In genomic region chr2:130577021-130577420, GRCm38 (mm10) we compare ENCODE assay signal across 11 mouse cellular contexts. TPM values are rescaled to one million over a fixed set of nuclear protein-coding genes. Genes with fewer than 3 reads are reported as not detected.
A peak's percentile ranks its signal among the peaks of the same experiment; 100 is the strongest.
DNase-seq lines count a peak whose midpoint lies in the region; ATAC-seq and TF ChIP-seq lines count a peak whose summit lies in the region.
"Had no signal": no experiment of that assay in that cellular context is flagged by ENCODE, and none has a peak within 500 bp of the region (broad histone marks: within the 10 kb centered on the region; RNA-seq: fewer than 3 reads in every experiment).

No protein-coding gene starts in this region.

- H3K4me2 ChIP-seq in heart, embryonic 11.5 days, result peak overlapping the region; percentile 70
- peak overlapping the region; percentile 29 for H3K4me2 ChIP-seq in liver, embryonic 14.5 days (ENCODE audit: low read depth)
- peak overlapping the region; percentile 47 for H3K4me2 ChIP-seq in stomach, postnatal 0 days (replicated peaks; ENCODE audit: low read depth)

- no peak for ATAC-seq in heart, embryonic 11.5 days (replicated peaks; ENCODE audit: insufficient number of reproducible peaks, low FRiP score, low TSS enrichment)
- no peak for ATAC-seq in megakaryocyte, adult 5-6 weeks (ENCODE audit: poor library complexity, severe bottlenecking)
- no peak for ATAC-seq in liver, embryonic 14.5 days (ENCODE audit: insufficient read depth)
- no peak for ATAC-seq in stomach, postnatal 0 days (ENCODE audit: low FRiP score, low TSS enrichment)

- H3K4me1 ChIP-seq in heart, embryonic 11.5 days (ENCODE audit: control insufficient read depth, insufficient read depth, low read length), result peaks cover 4% of the 10 kb centered on the region; the same call in 1 of the 2 replicates
- H3K4me1 ChIP-seq in megakaryocyte, embryonic 14.5 days, result peaks cover 56% of the 10 kb centered on the region
- peaks cover 0 to 2% of the 10 kb centered on the region in 2 experiments; a peak in 1 of 4 replicates for H3K4me1 ChIP-seq in liver, embryonic 14.5 days (replicated peaks; ENCODE audit: control insufficient read depth in 2 of 2, insufficient read depth in 2 of 2, low read length in 1 of 2)
- no peaks in the 10 kb centered on the region; the same call in 1 of the 2 replicates for H3K4me1 ChIP-seq in stomach, postnatal 0 days (replicated peaks; ENCODE audit: control insufficient read depth, insufficient read depth)

- no peaks in the 10 kb centered on the region for H3K36me3 ChIP-seq in heart, embryonic 11.5 days (ENCODE audit: control insufficient read depth, insufficient read depth, low read length)
- H3K36me3 ChIP-seq in megakaryocyte, embryonic 14.5 days (replicated peaks; ENCODE audit: low read length), result no peaks in the 10 kb centered on the region
- no peaks in the 10 kb centered on the region for H3K36me3 ChIP-seq in liver, embryonic 14.5 days (replicated peaks; ENCODE audit: control insufficient read depth, insufficient read depth, low read depth)
- H3K36me3 ChIP-seq in stomach, postnatal 0 days (ENCODE audit: control insufficient read depth, insufficient read depth, low read length), result no peaks in the 10 kb centered on the region

- no peak overlapping the region for H3K9ac ChIP-seq in heart, embryonic 11.5 days (ENCODE audit: low read depth, low read length)
- H3K9ac ChIP-seq in liver, embryonic 14.5 days (replicated peaks), result no peak overlapping the region
- no peak overlapping the region for H3K9ac ChIP-seq in stomach, postnatal 0 days (ENCODE audit: low read length)

- no peak for TF ChIP-seq CTCF in liver, embryonic 14.5 days (IDR thresholded peaks at IDR 0.05; ENCODE audit: low read depth)
- TF ChIP-seq CTCF in stomach, postnatal 0 days (IDR thresholded peaks at IDR 0.05; ENCODE audit: low read depth), result no peak

- no peak overlapping the region for H3K27ac ChIP-seq in heart, embryonic 11.5 days (ENCODE audit: low read depth, low read length)
- H3K27ac ChIP-seq in liver, embryonic 14.5 days, result no peak overlapping the region
- H3K27ac ChIP-seq in stomach, postnatal 0 days (replicated peaks), result no peak overlapping the region

- peaks cover 83% of the 10 kb centered on the region for H3K27me3 ChIP-seq in heart, embryonic 11.5 days (ENCODE audit: control insufficient read depth, insufficient read depth, low read length)
- H3K27me3 ChIP-seq in megakaryocyte, embryonic 14.5 days (replicated peaks), result peaks cover 87% of the 10 kb centered on the region
- peaks cover 70% of the 10 kb centered on the region for H3K27me3 ChIP-seq in liver, embryonic 14.5 days (ENCODE audit: control insufficient read depth, insufficient read depth, low read length)
- H3K27me3 ChIP-seq in stomach, postnatal 0 days (ENCODE audit: control insufficient read depth, insufficient read depth, low read length), result peaks cover 8% of the 10 kb centered on the region; the same call in 1 of the 2 replicates

- DNase-seq in heart, postnatal 14 days, result no peak
- DNase-seq in liver, embryonic 14.5 days (ENCODE audit: low read depth in 3 of 3, low spot score in 3 of 3), result no peak
- DNase-seq in stomach, postnatal 0 days (ENCODE audit: low spot score), result no peak
- DNase-seq in urinary bladder, adult 18-20 months (ENCODE audit: low spot score in 2 of 2), result no peak
- no peak for DNase-seq in right cerebral cortex, adult 18-20 months

- WGBS in heart, embryonic 11.5 days (ENCODE audit: insufficient replicate concordance), result 2% methylated on average over 9 of the region's 9 CpGs
- 5% methylated on average over 9 of the region's 9 CpGs for WGBS in liver, embryonic 14.5 days (ENCODE audit: insufficient replicate concordance)
- 10% methylated on average over 9 of the region's 9 CpGs for WGBS in stomach, postnatal 0 days

- H3K9me3 ChIP-seq in heart, embryonic 11.5 days (replicated peaks; ENCODE audit: control insufficient read depth, low read length), result no peaks in the 10 kb centered on the region
- H3K9me3 ChIP-seq in megakaryocyte, embryonic 14.5 days, result no peaks in the 10 kb centered on the region
- H3K9me3 ChIP-seq in liver, embryonic 14.5 days (ENCODE audit: control insufficient read depth, low read length), result no peaks in the 10 kb centered on the region
- H3K9me3 ChIP-seq in stomach, postnatal 0 days (ENCODE audit: control insufficient read depth, low read length), result no peaks in the 10 kb centered on the region

- intact Hi-C loops in heart, postnatal 14 days (cut with DNase I), result no loop called here

- H3K4me3 ChIP-seq in heart, embryonic 11.5 days (ENCODE audit: low read depth, low read length), result peak overlapping the region; percentile 37
- peak overlapping the region; percentile 71 for H3K4me3 ChIP-seq in megakaryocyte, embryonic 14.5 days (replicated peaks)
- H3K4me3 ChIP-seq in liver, embryonic 14.5 days (ENCODE audit: insufficient read depth in 1 of 2, low read depth in 2 of 2, low read length in 2 of 2), result no peak overlapping the region
- peak overlapping the region; percentile 26; the same call in 1 of the 2 replicates for H3K4me3 ChIP-seq in stomach, postnatal 0 days (ENCODE audit: low read depth, low read length)

- TF ChIP-seq EP300 in liver, embryonic 14.5 days (IDR thresholded peaks at IDR 0.05; ENCODE audit: low read depth), result no peak
- no peak for TF ChIP-seq EP300 in stomach, postnatal 0 days (optimal IDR thresholded peaks at IDR 0.05)

RNA-seq across cellular contexts. Expression of gene Oxt, which starts 1.0 kb away (rescaled TPM):
- polyA plus RNA-seq in heart, embryonic 11.5 days (2014; fragmentation: Nextera tagmentation; extraction: Ambion mirVana), result not detected in 2 replicates
- not detected for total RNA-seq in heart, postnatal 14 days (2021)
- 0.27 TPM in 1 of 2 replicates, not detected in the other for polyA plus RNA-seq in megakaryocyte, embryonic 14.5 days (2012; ENCODE audit: insufficient read depth, low replicate concordance)
- not detected in 2 replicates for total RNA-seq in megakaryocyte, adult 5-6 weeks (2015)
- total RNA-seq in megakaryocyte, adult 5-6 weeks (2017), result not detected in 2 replicates
- not detected in 2 replicates for polyA plus RNA-seq in liver, embryonic 14.5 days (2012; rRNA removed)
- not detected in 2 replicates for polyA plus RNA-seq in liver, embryonic 14.5 days (2014; fragmentation: Nextera tagmentation; extraction: Ambion mirVana)
- polyA plus RNA-seq in stomach, postnatal 0 days (2015; fragmentation: Nextera tagmentation; extraction: Ambion mirVana), result not detected in 2 replicates
- total RNA-seq: gastrocnemius, adult 8-10 months had no signal
- polyA plus RNA-seq: C2C12 had no signal

RNA-seq across cellular contexts. Expression of gene Avp, which starts 5.3 kb away (rescaled TPM):
- polyA plus RNA-seq in heart, embryonic 11.5 days (2014; fragmentation: Nextera tagmentation; extraction: Ambion mirVana), result 1.1 and 1.3 TPM in 2 replicates
- total RNA-seq in heart, postnatal 14 days (2021), result 1 to 10 TPM in 1 of 2 experiments, under 1 TPM in 1; 0.88 to 1.2 TPM
- not detected in 2 replicates for polyA plus RNA-seq in megakaryocyte, embryonic 14.5 days (2012; ENCODE audit: insufficient read depth, low replicate concordance)
- total RNA-seq in megakaryocyte, adult 5-6 weeks (2015), result not detected in 2 replicates
- total RNA-seq in megakaryocyte, adult 5-6 weeks (2017), result not detected in 2 replicates
- not detected in 2 replicates for polyA plus RNA-seq in liver, embryonic 14.5 days (2012; rRNA removed)
- polyA plus RNA-seq in liver, embryonic 14.5 days (2014; fragmentation: Nextera tagmentation; extraction: Ambion mirVana), result not detected in 2 replicates
- polyA plus RNA-seq in stomach, postnatal 0 days (2015; fragmentation: Nextera tagmentation; extraction: Ambion mirVana), result 0.23 and 0.36 TPM in 2 replicates
- total RNA-seq: gastrocnemius, adult 8-10 months had no signal
- polyA plus RNA-seq: C2C12; cerebellum, adult 2 months had no signal

RNA-seq across cellular contexts. Expression of gene Mrps26, which starts 13.5 kb away (rescaled TPM):
- 78.4 and 79.9 TPM in 2 replicates for polyA plus RNA-seq in heart, embryonic 11.5 days (2014; fragmentation: Nextera tagmentation; extraction: Ambion mirVana)
- 10 to 100 TPM; 64.9 to 76.1 TPM for total RNA-seq in heart, postnatal 14 days (2021)
- polyA plus RNA-seq in megakaryocyte, embryonic 14.5 days (2012; ENCODE audit: insufficient read depth, low replicate concordance), result 94.8 and 158 TPM in 2 replicates
- 39.5 and 42.2 TPM in 2 replicates for total RNA-seq in megakaryocyte, adult 5-6 weeks (2015)
- total RNA-seq in megakaryocyte, adult 5-6 weeks (2017), result 34.3 and 35.4 TPM in 2 replicates
- polyA plus RNA-seq in liver, embryonic 14.5 days (2012; rRNA removed), result 22.9 and 24.8 TPM in 2 replicates
- polyA plus RNA-seq in liver, embryonic 14.5 days (2014; fragmentation: Nextera tagmentation; extraction: Ambion mirVana), result 48.3 and 48.4 TPM in 2 replicates
- polyA plus RNA-seq in stomach, postnatal 0 days (2015; fragmentation: Nextera tagmentation; extraction: Ambion mirVana), result 74.6 and 76.3 TPM in 2 replicates

RNA-seq across cellular contexts. Expression of gene Fastkd5, which starts 52.8 kb away (rescaled TPM):
- polyA plus RNA-seq in heart, embryonic 11.5 days (2014; fragmentation: Nextera tagmentation; extraction: Ambion mirVana), result 18.8 and 19.7 TPM in 2 replicates
- total RNA-seq in heart, postnatal 14 days (2021), result 1 to 10 TPM; 7.3 to 9.3 TPM
- polyA plus RNA-seq in megakaryocyte, embryonic 14.5 days (2012; ENCODE audit: insufficient read depth, low replicate concordance), result 0.94 TPM in 1 of 2 replicates, not detected in the other
- 11.0 and 12.4 TPM in 2 replicates for total RNA-seq in megakaryocyte, adult 5-6 weeks (2015)
- 11.9 and 12.4 TPM in 2 replicates for total RNA-seq in megakaryocyte, adult 5-6 weeks (2017)
- 2.8 and 3.6 TPM in 2 replicates for polyA plus RNA-seq in liver, embryonic 14.5 days (2012; rRNA removed)
- polyA plus RNA-seq in liver, embryonic 14.5 days (2014; fragmentation: Nextera tagmentation; extraction: Ambion mirVana), result 11.1 and 11.9 TPM in 2 replicates
- polyA plus RNA-seq in stomach, postnatal 0 days (2015; fragmentation: Nextera tagmentation; extraction: Ambion mirVana), result 6.5 and 6.7 TPM in 2 replicates

RNA-seq across cellular contexts. Expression of gene Ubox5, which starts 52.8 kb away (rescaled TPM):
- 8.9 and 10.4 TPM in 2 replicates for polyA plus RNA-seq in heart, embryonic 11.5 days (2014; fragmentation: Nextera tagmentation; extraction: Ambion mirVana)
- 1 to 10 TPM; 4.2 to 4.5 TPM for total RNA-seq in heart, postnatal 14 days (2021)
- 1.8 and 1.9 TPM in 2 replicates for polyA plus RNA-seq in megakaryocyte, embryonic 14.5 days (2012; ENCODE audit: insufficient read depth, low replicate concordance)
- total RNA-seq in megakaryocyte, adult 5-6 weeks (2015), result 3.7 and 4.1 TPM in 2 replicates
- 4.4 and 10.2 TPM in 2 replicates for total RNA-seq in megakaryocyte, adult 5-6 weeks (2017)
- 3.3 and 3.4 TPM in 2 replicates for polyA plus RNA-seq in liver, embryonic 14.5 days (2012; rRNA removed)
- 5.4 and 6.3 TPM in 2 replicates for polyA plus RNA-seq in liver, embryonic 14.5 days (2014; fragmentation: Nextera tagmentation; extraction: Ambion mirVana)
- polyA plus RNA-seq in stomach, postnatal 0 days (2015; fragmentation: Nextera tagmentation; extraction: Ambion mirVana), result 3.8 and 4.1 TPM in 2 replicates

Comparison
In these comparisons a context has a peak if more than half of its experiments do, and no peak if none do; other contexts are left out.
1. H3K4me3 ChIP-seq: peak in heart, embryonic 11.5 days (single experiment), megakaryocyte, embryonic 14.5 days (single experiment) and stomach, postnatal 0 days (single experiment); none in liver, embryonic 14.5 days (0 of 2).
2. Peak in every context shown above with its lines, with median percentiles within 50 percentile points of each other: H3K4me2 ChIP-seq.